Mouse (Mus musculus) liver, postnatal 0 days (tissue): Measurements from ENCODE around the gene Zc3hav1l. TPM values are rescaled to one million over a fixed set of nuclear protein-coding genes. Genes with fewer than 3 reads are reported as not detected.

Source experiments
- ATAC-seq: fragments of 200-750 bp; cut with Nextera tagmentation; 2 replicates; pipeline ENCODE4 v1.8.0; 2017; ENCODE audit warnings: mild to moderate bottlenecking, moderate library complexity
- DNase-seq: peaks from one replicate; pipeline ENCODE4 v3.0.0-alpha.2; 2016
- H3K27ac ChIP-seq: fragments of 300-500 bp; sonication (generic); 2 replicates; pipeline ENCODE4 v1.5.1; 2014; ENCODE audit warnings: antibody characterized with exemption, moderate library complexity, mild to moderate bottlenecking, low read depth
- H3K27me3 ChIP-seq: fragments of 300-500 bp; sonication (generic); 2 replicates; pipeline ENCODE4 v1.6.1; 2014; ENCODE audit warnings: low read length, control low read depth, mixed read lengths; ENCODE audit not compliant: insufficient read depth
- H3K36me3 ChIP-seq: fragments of 300-500 bp; sonication (generic); replicated peaks from 2 replicates; pipeline ENCODE4 v1.6.1; 2014; ENCODE audit warnings: mild to moderate bottlenecking, control low read depth, low read length, moderate library complexity, mixed read lengths; ENCODE audit not compliant: insufficient read depth
- H3K4me1 ChIP-seq: fragments of 300-500 bp; sonication (generic); 2 replicates; pipeline ENCODE4 v1.6.1; 2014; ENCODE audit warnings: antibody characterized with exemption, mild to moderate bottlenecking, control low read depth; ENCODE audit not compliant: insufficient read depth
- H3K4me2 ChIP-seq: fragments of 300-500 bp; sonication (generic); 2 replicates; pipeline ENCODE4 v1.6.1; 2014; ENCODE audit warnings: low read depth, mild to moderate bottlenecking, low read length, moderate library complexity, mixed read lengths
- H3K4me3 ChIP-seq: fragments of 300-500 bp; sonication (generic); 2 replicates; pipeline ENCODE4 v1.5.1; 2014; ENCODE audit warnings: low read depth, low read length
- H3K9ac ChIP-seq: fragments of 300-500 bp; sonication (generic); replicated peaks from 2 replicates; pipeline ENCODE4 v1.6.1; 2014; ENCODE audit warnings: mild to moderate bottlenecking, moderate library complexity
- H3K9me3 ChIP-seq: fragments of 300-500 bp; sonication (generic); 2 replicates; pipeline ENCODE4 v1.6.1; 2016; ENCODE audit warnings: mild to moderate bottlenecking, control low read depth, low read length, mixed read lengths
- CTCF ChIP-seq: sonication (generic); IDR thresholded peaks from 2 replicates; pipeline ENCODE4 v1.5.1; 2016; ENCODE audit warnings: antibody characterized with exemption, low read depth
- EP300 ChIP-seq: IDR thresholded peaks from 2 replicates; pipeline ENCODE4 v1.6.1; 2016; ENCODE audit warnings: antibody characterized with exemption, low read depth, mild to moderate bottlenecking
- WGBS: fragments of 180-500 bp; shearing (Covaris S2); extraction: QIAGEN DNeasy Blood & Tissue Kit; methylation state at CpG from one replicate; pipeline ENCODE4 v1.1.7; 2014; ENCODE audit not compliant: insufficient replicate concordance; 5-methylcytosine and 5-hydroxymethylcytosine counted together
- polyA plus RNA-seq: library from polyadenylated mRNA; unstranded; fragments of >200 nt; fragmentation: Nextera tagmentation; extraction: Ambion mirVana; gene quantifications from 2 replicates; pipeline ENCODE4 v1.2.1, GENCODE M21; 2015

Gene Zc3hav1l
- 0.59 and 0.61 TPM in 2 replicates for polyA plus RNA-seq

GRCm38 (mm10) chr6:38298761-38299401 lies at the start of gene Zc3hav1l:
Gene Zc3hav1l (minus strand): TSS chr6:38299259.
- peak within 1 kb of the TSS; percentile 66 for H3K9ac ChIP-seq
- no peaks in the 10 kb centered on the region for H3K27me3 ChIP-seq
- H3K9me3 ChIP-seq = no peaks in the 10 kb centered on the region
- H3K4me2 ChIP-seq = peak within 1 kb of the TSS; percentile 87
- ATAC-seq (peak; percentile 91), DNase-seq (peak; percentile 72)
- TF ChIP-seq CTCF = no peak
- TF ChIP-seq EP300 = no peak
- peak within 1 kb of the TSS; percentile 46; the same call in 1 of the 2 replicates for H3K27ac ChIP-seq
- H3K4me3 ChIP-seq = peak within 1 kb of the TSS; percentile 59
- H3K4me1 ChIP-seq = peaks cover 15% of the 10 kb centered on the region
- H3K36me3 ChIP-seq = peaks cover 8% of the 10 kb centered on the region
- 1% methylated on average over 53 of the region's 70 CpGs for WGBS

GRCm38 (mm10) chr6:38347875-38348274 lies 48.8 kb upstream of the Zc3hav1l start:
- Histone ChIP-seq H3K4me1 (peaks cover 61% of the 10 kb centered on the region), H3K27ac (no peak overlapping the region), H3K9ac (no peak overlapping the region), H3K4me3 (no peak overlapping the region), H3K27me3 (no peaks in the 10 kb centered on the region), H3K9me3 (no peaks in the 10 kb centered on the region), H3K4me2 (peak overlapping the region; percentile 3; the same call in 1 of the 2 replicates), H3K36me3 (peaks cover 23% of the 10 kb centered on the region)
- DNase-seq = no peak
- ATAC-seq = no peak
- WGBS = 58% methylated on average over 5 of the region's 5 CpGs
- TF ChIP-seq CTCF (no peak), EP300 (no peak)

- 22% methylated on average over 7 of the region's 7 CpGs for WGBS
- no peaks in the 10 kb centered on the region for H3K9me3 ChIP-seq
- peak overlapping the region; percentile 43 for H3K9ac ChIP-seq
- peaks cover 60% of the 10 kb centered on the region for H3K4me1 ChIP-seq
- no peaks in the 10 kb centered on the region for H3K27me3 ChIP-seq
- H3K4me2 ChIP-seq = peak overlapping the region; percentile 66
- ATAC-seq (peak; percentile 55), DNase-seq (peak; percentile 85)
- peak overlapping the region; percentile 84 for H3K27ac ChIP-seq
- H3K4me3 ChIP-seq = peak overlapping the region; percentile 7; the same call in 1 of the 2 replicates
- TF ChIP-seq EP300 (peak; percentile 56), CTCF (no peak)
- H3K36me3 ChIP-seq = peaks cover 19% of the 10 kb centered on the region
Observed at GRCm38 (mm10) chr6:38345796-38346195, 46.7 kb upstream of the Zc3hav1l start.

GRCm38 (mm10) chr6:38344006-38344670 lies 45.1 kb upstream of the Zc3hav1l start:
- 67% methylated on average over 7 of the region's 7 CpGs for WGBS
- Histone ChIP-seq H3K4me2 (peak overlapping the region; percentile 72), H3K27ac (peak overlapping the region; percentile 97), H3K9ac (peak overlapping the region; percentile 60), H3K27me3 (no peaks in the 10 kb centered on the region), H3K36me3 (peaks cover 18% of the 10 kb centered on the region), H3K9me3 (no peaks in the 10 kb centered on the region), H3K4me1 (peaks cover 50% of the 10 kb centered on the region), H3K4me3 (0 out of 2 replicates have a peak overlapping the region, but pooled peaks have one; percentile 36)
- ATAC-seq = no peak
- no peak for DNase-seq
- TF ChIP-seq CTCF (no peak), EP300 (no peak)

GRCm38 (mm10) chr6:38343581-38343980 lies 44.5 kb upstream of the Zc3hav1l start:
- DNase-seq = no peak
- peak overlapping the region; percentile 60 for H3K9ac ChIP-seq
- H3K4me3 ChIP-seq = peak overlapping the region; percentile 36
- no peak for ATAC-seq
- no peaks in the 10 kb centered on the region for H3K27me3 ChIP-seq
- H3K4me2 ChIP-seq = peak overlapping the region; percentile 72
- peak overlapping the region; percentile 97 for H3K27ac ChIP-seq
- no peaks in the 10 kb centered on the region for H3K9me3 ChIP-seq
- H3K4me1 ChIP-seq = peaks cover 52% of the 10 kb centered on the region
- no peak for TF ChIP-seq EP300
- TF ChIP-seq CTCF = no peak
- H3K36me3 ChIP-seq = peaks cover 24% of the 10 kb centered on the region
- WGBS = 30% methylated on average over 3 of the region's 3 CpGs

- Histone ChIP-seq H3K9ac (peak overlapping the region; percentile 64), H3K27ac (peak overlapping the region; percentile 97), H3K36me3 (peaks cover 32% of the 10 kb centered on the region), H3K4me2 (peak overlapping the region; percentile 72), H3K9me3 (no peaks in the 10 kb centered on the region), H3K4me1 (peaks cover 54% of the 10 kb centered on the region), H3K4me3 (peak overlapping the region; percentile 36), H3K27me3 (no peaks in the 10 kb centered on the region)
- peak; percentile 8 for ATAC-seq
- TF ChIP-seq EP300 (no peak), CTCF (no peak)
- no peak for DNase-seq
- WGBS = 16% methylated on average over 8 of the region's 8 CpGs
Observed at GRCm38 (mm10) chr6:38342666-38342992, 43.6 kb upstream of the Zc3hav1l start.
